Mouse (Mus musculus): ENCODE results near the gene Cops9. TPM values are rescaled to one million over a fixed set of nuclear protein-coding genes. Genes with fewer than 3 reads are reported as not detected.

Cops9 gene
- total and polyA plus RNA-seq, 3 experiments = 377 to 618 TPM; not detected in 1

GRCm38 (mm10) chr1:92669430-92669829, 27.6 kb upstream of the Cops9 start:
- Histone ChIP-seq H3K36me3 (ENCODE audit: control insufficient read depth in 1 of 2, insufficient read depth in 2 of 2, low read length in 2 of 2) (no peaks in the 10 kb centered on the region), H3K9ac (ENCODE audit: control insufficient read depth, low read depth, low read length, poor library complexity, severe bottlenecking) (no peak overlapping the region), H3K4me1 (ENCODE audit: control insufficient read depth in 1 of 2, insufficient read depth in 2 of 2, low read length in 2 of 2) (no peaks in the 10 kb centered on the region), H3K9me3 (replicated peaks; ENCODE audit: insufficient read depth, low read length) (no peaks in the 10 kb centered on the region), H3K79me2 (ENCODE audit: control insufficient read depth, insufficient read depth, low read length, poor library complexity) (no peaks in the 10 kb centered on the region), H3K27me3 (ENCODE audit: control insufficient read depth in 1 of 2, insufficient read depth in 2 of 2, low read length in 2 of 2) (no peaks in the 10 kb centered on the region), H3K4me3 (ENCODE audit: control insufficient read depth in 1 of 2, insufficient read depth in 1 of 2, low read depth in 2 of 2, low read length in 2 of 2) (no peak overlapping the region), H3K27ac (ENCODE audit: control insufficient read depth, low read depth, low read length) (no peak overlapping the region)
- no peak for DNase-seq (ENCODE audit: low read depth, low spot score)
- TF ChIP-seq USF1 (IDR thresholded peaks at IDR 0.05; ENCODE audit: low read depth, low read length) = no peak
- TF ChIP-seq UBTF (IDR thresholded peaks at IDR 0.05; ENCODE audit: borderline replicate concordance, insufficient read depth, low read depth, low read length) = no peak
- TF ChIP-seq MEF2A (IDR thresholded peaks at IDR 0.05; ENCODE audit: extremely low read depth, insufficient replicate concordance, low read depth, low read length, poor library complexity, severe bottlenecking) = no peak
- no peak for TF ChIP-seq POLR2A (IDR thresholded peaks at IDR 0.05; ENCODE audit: control insufficient read depth in 1 of 2, insufficient read depth in 1 of 2, low read depth in 1 of 2, low read length in 2 of 2, poor library complexity in 1 of 2)
- TF ChIP-seq MAX (IDR thresholded peaks at IDR 0.05; ENCODE audit: low read length) = no peak
- TF ChIP-seq CHD2 (IDR thresholded peaks at IDR 0.05; ENCODE audit: low read length) = no peak
- TF ChIP-seq TBP (IDR thresholded peaks at IDR 0.05; ENCODE audit: low read depth, low read length) = no peak
- no peak for TF ChIP-seq NELFE (IDR thresholded peaks at IDR 0.05; ENCODE audit: low read depth, low read length)
- TF ChIP-seq ETS1 (IDR thresholded peaks at IDR 0.05; ENCODE audit: low read depth, low read length) = no peak
- no peak for TF ChIP-seq SIN3A (IDR thresholded peaks at IDR 0.05; ENCODE audit: low read length)
- no peak for TF ChIP-seq MXI1 (IDR thresholded peaks at IDR 0.05; ENCODE audit: low read depth, low read length)
- no peak for TF ChIP-seq MAFK (IDR thresholded peaks at IDR 0.05; ENCODE audit: borderline replicate concordance, low read depth, low read length)
- no peak for TF ChIP-seq USF2 (IDR thresholded peaks at IDR 0.05; ENCODE audit: borderline replicate concordance in 1 of 2, insufficient read depth in 1 of 2, low read depth in 1 of 2, low read length in 2 of 2)
- TF ChIP-seq ZKSCAN1 (IDR thresholded peaks at IDR 0.05; ENCODE audit: low read depth, low read length) = no peak
- no peak for TF ChIP-seq EP300 (IDR thresholded peaks at IDR 0.05; ENCODE audit: low read depth in 1 of 2, low read length in 2 of 2)
- TF ChIP-seq E2F4 (IDR thresholded peaks at IDR 0.05; ENCODE audit: borderline replicate concordance, low read depth, low read length) = no peak
- TF ChIP-seq JUND (IDR thresholded peaks at IDR 0.05; ENCODE audit: low read depth, low read length) = no peak
- TF ChIP-seq POLR2AphosphoS5 (IDR thresholded peaks at IDR 0.05; ENCODE audit: borderline replicate concordance, low read depth, low read length) = no peak

GRCm38 (mm10) chr1:92667106-92667505, 25.3 kb upstream of the Cops9 start:
- TF ChIP-seq EP300 (IDR thresholded peaks at IDR 0.05; ENCODE audit: low read depth in 1 of 2, low read length in 2 of 2) (no peak), BHLHE40 (IDR thresholded peaks at IDR 0.05; ENCODE audit: borderline replicate concordance, low read depth, low read length) (no peak), TBP (IDR thresholded peaks at IDR 0.05; ENCODE audit: low read depth, low read length) (no peak), TCF12 (IDR thresholded peaks at IDR 0.05; ENCODE audit: low read depth, low read length) (no peak), HCFC1 (IDR thresholded peaks at IDR 0.05; ENCODE audit: low read depth, low read length) (no peak), SMC3 (IDR thresholded peaks at IDR 0.05; ENCODE audit: low read depth, low read length) (no peak), MAFK (IDR thresholded peaks at IDR 0.05; ENCODE audit: borderline replicate concordance, low read depth, low read length) (no peak), CTCF (IDR thresholded peaks at IDR 0.05 in 2 of 3, conservative IDR thresholded peaks at IDR 0.05 in 1 of 3; ENCODE audit: control insufficient read depth in 1 of 3, insufficient read depth in 1 of 3, low read depth in 2 of 3, low read length in 3 of 3, poor library complexity in 1 of 3, severe bottlenecking in 1 of 3) (no peak), KAT2A (conservative IDR thresholded peaks at IDR 0.05; ENCODE audit: low read depth, low read length) (no peak), MAZ (IDR thresholded peaks at IDR 0.05; ENCODE audit: low read depth, low read length) (no peak), MEF2A (IDR thresholded peaks at IDR 0.05; ENCODE audit: extremely low read depth, insufficient replicate concordance, low read depth, low read length, poor library complexity, severe bottlenecking) (no peak), CHD2 (IDR thresholded peaks at IDR 0.05; ENCODE audit: low read length) (no peak), ETS1 (IDR thresholded peaks at IDR 0.05; ENCODE audit: low read depth, low read length) (no peak), GABPA (IDR thresholded peaks at IDR 0.05; ENCODE audit: low read depth, low read length) (no peak), ZNF384 (IDR thresholded peaks at IDR 0.05; ENCODE audit: low read depth, low read length) (no peak)
- H3K4me1 ChIP-seq (ENCODE audit: control insufficient read depth in 1 of 2, insufficient read depth in 2 of 2, low read length in 2 of 2) = no peaks in the 10 kb centered on the region
- no peak for DNase-seq (ENCODE audit: low read depth, low spot score)
- H3K9ac ChIP-seq (ENCODE audit: control insufficient read depth, low read depth, low read length, poor library complexity, severe bottlenecking) = no peak overlapping the region
- H3K36me3 ChIP-seq (ENCODE audit: control insufficient read depth in 1 of 2, insufficient read depth in 2 of 2, low read length in 2 of 2) = no peaks in the 10 kb centered on the region
- no peaks in the 10 kb centered on the region for H3K9me3 ChIP-seq (replicated peaks; ENCODE audit: insufficient read depth, low read length)
- H3K79me2 ChIP-seq (ENCODE audit: control insufficient read depth, insufficient read depth, low read length, poor library complexity) = no peaks in the 10 kb centered on the region
- no peak overlapping the region for H3K4me3 ChIP-seq (ENCODE audit: control insufficient read depth in 1 of 2, insufficient read depth in 1 of 2, low read depth in 2 of 2, low read length in 2 of 2)
- no peaks in the 10 kb centered on the region for H3K27me3 ChIP-seq (ENCODE audit: control insufficient read depth in 1 of 2, insufficient read depth in 2 of 2, low read length in 2 of 2)
- H3K27ac ChIP-seq (ENCODE audit: control insufficient read depth, low read depth, low read length) = no peak overlapping the region
